Mouse (Mus musculus) limb, embryonic 14.5 days (tissue): ENCODE results near the gene Usp19. TPM values are rescaled to one million over a fixed set of nuclear protein-coding genes. Genes with fewer than 3 reads are reported as not detected.

ENCODE experiments used
- ATAC-seq: fragments of 200-750 bp; cut with Nextera tagmentation; 2 replicates; pipeline ENCODE4 v1.8.0; 2017; ENCODE audit warnings: low read depth, moderate number of reproducible peaks, moderate TSS enrichment; ENCODE audit not compliant: low FRiP score
- DNase-seq: peaks from one replicate; pipeline ENCODE4 v3.0.0-alpha.2; 2015; ENCODE audit warnings: low spot score
- H3K27ac ChIP-seq: fragments of 300-500 bp; sonication (generic); replicated peaks from 2 replicates; pipeline ENCODE4 v1.5.1; 2014; ENCODE audit warnings: low read depth, mild to moderate bottlenecking, low read length, moderate library complexity, mixed read lengths
- H3K27me3 ChIP-seq: fragments of 300-500 bp; sonication (generic); 2 replicates; pipeline ENCODE4 v1.6.1; 2014; ENCODE audit warnings: low read length, mixed read lengths; ENCODE audit not compliant: control insufficient read depth, insufficient read depth
- H3K36me3 ChIP-seq: fragments of 300-500 bp; sonication (generic); 2 replicates; pipeline ENCODE4 v1.6.1; 2014; ENCODE audit warnings: mild to moderate bottlenecking, low read length, moderate library complexity, mixed read lengths; ENCODE audit not compliant: control insufficient read depth, insufficient read depth
- H3K4me1 ChIP-seq: fragments of 300-500 bp; sonication (generic); 2 replicates; pipeline ENCODE4 v1.6.1; 2014; ENCODE audit warnings: antibody characterized with exemption, low read length, mixed read lengths; ENCODE audit not compliant: control insufficient read depth, insufficient read depth
- H3K4me2 ChIP-seq: fragments of 300-500 bp; sonication (generic); replicated peaks from 2 replicates; pipeline ENCODE4 v1.6.1; 2014; ENCODE audit warnings: low read depth, mild to moderate bottlenecking, low read length, moderate library complexity; ENCODE audit not compliant: severe bottlenecking
- H3K4me3 ChIP-seq: fragments of 300-500 bp; sonication (generic); replicated peaks from 2 replicates; pipeline ENCODE4 v1.5.1; 2014; ENCODE audit warnings: low read length
- H3K9ac ChIP-seq: fragments of 300-500 bp; sonication (generic); 2 replicates; pipeline ENCODE4 v1.6.1; 2014; ENCODE audit warnings: mild to moderate bottlenecking, low read depth, low read length, moderate library complexity; ENCODE audit not compliant: severe bottlenecking
- H3K9me3 ChIP-seq: fragments of 300-500 bp; sonication (generic); 2 replicates; pipeline ENCODE4 v1.6.1; 2016; ENCODE audit warnings: low read length; ENCODE audit not compliant: control insufficient read depth
- POLR2A ChIP-seq: fragments of 200-500 bp; IDR thresholded peaks from 2 replicates; pipeline ENCODE4 v1.8.0; 2012; ENCODE audit warnings: inconsistent platforms, mild to moderate bottlenecking, moderate library complexity, borderline replicate concordance; ENCODE audit not compliant: insufficient read depth, insufficient read length; ENCODE audit errors: extremely low read depth
- WGBS: fragments of 180-500 bp; shearing (Covaris S2); extraction: QIAGEN DNeasy Blood & Tissue Kit; methylation state at CpG from one replicate; pipeline ENCODE4 v1.1.7; 2014; 5-methylcytosine and 5-hydroxymethylcytosine counted together
- polyA plus RNA-seq, 2 experiments: library from polyadenylated mRNA; depleted of rRNA in 1 of 2; stranded (reverse) in 1 of 2; unstranded in 1 of 2; fragments of >200 nt; fragmentation: Nextera tagmentation in 1 of 2; extraction: Ambion mirVana in 1 of 2; gene quantifications; 2 replicates each; pipeline versions ENCODE4 v1.2.1 to v1.2.3; 2012 to 2014

Gene Usp19
- polyA plus RNA-seq, 2 experiments, result 59.3 to 160 TPM

GRCm38 (mm10) chr9:108453458-108453857, 36.9 kb upstream of the Usp19 start:
- Histone ChIP-seq H3K4me1 (peaks cover 33% of the 10 kb centered on the region), H3K4me2 (peak overlapping the region; percentile 76), H3K9ac (peak overlapping the region; percentile 65), H3K36me3 (peaks cover 7% of the 10 kb centered on the region), H3K9me3 (no peaks in the 10 kb centered on the region), H3K4me3 (peak overlapping the region; percentile 61; the same call in 1 of the 2 replicates), H3K27me3 (no peaks in the 10 kb centered on the region), H3K27ac (peak overlapping the region; percentile 82)
- WGBS, result 70% methylated on average over 4 of the region's 4 CpGs
- ATAC-seq, result no peak
- no peak for TF ChIP-seq POLR2A
- DNase-seq, result no peak

- DNase-seq (no peak), ATAC-seq (no peak)
- no peak overlapping the region for H3K27ac ChIP-seq
- no peak overlapping the region for H3K9ac ChIP-seq
- H3K4me3 ChIP-seq, result no peak overlapping the region
- H3K36me3 ChIP-seq, result no peaks in the 10 kb centered on the region
- TF ChIP-seq POLR2A, result no peak
- H3K27me3 ChIP-seq, result no peaks in the 10 kb centered on the region
- WGBS, result 87% methylated on average over 6 of the region's 6 CpGs
- H3K4me2 ChIP-seq, result no peak overlapping the region
- H3K4me1 ChIP-seq, result peaks cover 33% of the 10 kb centered on the region
- H3K9me3 ChIP-seq, result no peaks in the 10 kb centered on the region
Observed at GRCm38 (mm10) chr9:108454429-108454828, 36.0 kb upstream of the Usp19 start.

- ATAC-seq, result no peak
- Histone ChIP-seq H3K4me2 (no peak overlapping the region), H3K27me3 (no peaks in the 10 kb centered on the region), H3K4me3 (no peak overlapping the region), H3K9me3 (no peaks in the 10 kb centered on the region), H3K9ac (no peak overlapping the region), H3K4me1 (peaks cover 17% of the 10 kb centered on the region), H3K36me3 (no peaks in the 10 kb centered on the region), H3K27ac (no peak overlapping the region)
- DNase-seq, result no peak
- no peak for TF ChIP-seq POLR2A
- WGBS, result 74% methylated on average over 12 of the region's 12 CpGs
Observed at GRCm38 (mm10) chr9:108455747-108456571, 34.4 kb upstream of the Usp19 start.

- Histone ChIP-seq H3K4me1 (peaks cover 17% of the 10 kb centered on the region), H3K27ac (no peak overlapping the region), H3K4me2 (no peak overlapping the region), H3K4me3 (no peak overlapping the region), H3K36me3 (no peaks in the 10 kb centered on the region), H3K27me3 (no peaks in the 10 kb centered on the region), H3K9me3 (no peaks in the 10 kb centered on the region), H3K9ac (no peak overlapping the region)
- no peak for DNase-seq
- WGBS, result 86% methylated on average over 10 of the region's 10 CpGs
- no peak for ATAC-seq
- TF ChIP-seq POLR2A, result no peak
Observed at GRCm38 (mm10) chr9:108456953-108457352, 33.4 kb upstream of the Usp19 start.

GRCm38 (mm10) chr9:108459939-108460318, 30.5 kb upstream of the Usp19 start:
- no peak for TF ChIP-seq POLR2A
- Histone ChIP-seq H3K27ac (peak overlapping the region; percentile 80), H3K4me3 (peak overlapping the region; percentile 92), H3K27me3 (no peaks in the 10 kb centered on the region), H3K9ac (no peak overlapping the region), H3K4me1 (peaks cover 7% of the 10 kb centered on the region), H3K36me3 (peaks cover 25% of the 10 kb centered on the region), H3K9me3 (no peaks in the 10 kb centered on the region), H3K4me2 (peak overlapping the region; percentile 90)
- DNase-seq (no peak), ATAC-seq (no peak)
- WGBS, result 91% methylated on average over 1 of the region's 1 CpGs
